Mouse (Mus musculus) lung, embryonic 14.5 days (tissue): ENCODE measurements at regions not wholly inside any gene's neighbourhood (a gene's known extent, or its start where the extent isn't known, plus 50 kb on each side); places are given as distances from the start of the nearest gene placed in this dataset.

Source experiments
- ATAC-seq: fragments of 200-750 bp; cut with Nextera tagmentation; 2 replicates; pipeline ENCODE4 v1.8.0; 2017; ENCODE audit warnings: mild to moderate bottlenecking, moderate TSS enrichment, moderate library complexity; ENCODE audit not compliant: insufficient read depth
- DNase-seq: peaks from one replicate; pipeline ENCODE4 v3.0.0-alpha.2; 2015
- H3K27ac ChIP-seq: fragments of 300-500 bp; sonication (generic); 2 replicates; pipeline ENCODE4 v1.5.1; 2014; ENCODE audit warnings: low read depth, mild to moderate bottlenecking, moderate library complexity
- H3K27me3 ChIP-seq: fragments of 300-500 bp; sonication (generic); 2 replicates; pipeline ENCODE4 v1.6.1; 2014; ENCODE audit warnings: low read length, control low read depth; ENCODE audit not compliant: insufficient read depth
- H3K36me3 ChIP-seq: fragments of 300-500 bp; sonication (generic); 2 replicates; pipeline ENCODE4 v1.6.1; 2014; ENCODE audit warnings: control low read depth; ENCODE audit not compliant: insufficient read depth
- H3K4me1 ChIP-seq: fragments of 300-500 bp; sonication (generic); 2 replicates; pipeline ENCODE4 v1.6.1; 2014; ENCODE audit warnings: antibody characterized with exemption, control low read depth; ENCODE audit not compliant: insufficient read depth
- H3K4me2 ChIP-seq: fragments of 300-500 bp; sonication (generic); 2 replicates; pipeline ENCODE4 v1.6.1; 2014; ENCODE audit warnings: mild to moderate bottlenecking
- H3K4me3 ChIP-seq: fragments of 300-500 bp; sonication (generic); 2 replicates; pipeline ENCODE4 v1.5.1; 2014; ENCODE audit warnings: low read depth, low read length
- H3K9ac ChIP-seq: fragments of 300-500 bp; sonication (generic); 2 replicates; pipeline ENCODE4 v1.6.1; 2014
- H3K9me3 ChIP-seq: fragments of 300-500 bp; sonication (generic); 2 replicates; pipeline ENCODE4 v1.6.1; 2016; ENCODE audit warnings: low read depth, low read length, control low read depth
- CTCF ChIP-seq: IDR thresholded peaks from 2 replicates; pipeline ENCODE4 v1.5.1; 2016; ENCODE audit warnings: antibody characterized with exemption, low read depth
- WGBS: fragments of 180-500 bp; shearing (Covaris S2); extraction: QIAGEN DNeasy Blood & Tissue Kit; methylation state at CpG from one replicate; pipeline ENCODE4 v1.1.7; 2014; 5-methylcytosine and 5-hydroxymethylcytosine counted together

GRCm38 (mm10) chr4:125191680-125192079 is 64.0 kb upstream of the Zc3h12a start:
- 71% methylated on average over 9 of the region's 9 CpGs for WGBS
- Histone ChIP-seq H3K4me2 (no peak overlapping the region), H3K4me3 (no peak overlapping the region), H3K27ac (no peak overlapping the region), H3K9ac (no peak overlapping the region), H3K4me1 (no peaks in the 10 kb centered on the region), H3K9me3 (no peaks in the 10 kb centered on the region), H3K27me3 (peaks cover 10% of the 10 kb centered on the region; the same call in 1 of the 2 replicates), H3K36me3 (no peaks in the 10 kb centered on the region)
- DNase-seq (no peak), ATAC-seq (no peak)
- TF ChIP-seq CTCF: no peak

GRCm38 (mm10) chr4:125191010-125191409 is 63.4 kb upstream of the Zc3h12a start:
- WGBS: 15% methylated on average over 11 of the region's 11 CpGs
- no peak overlapping the region for H3K27ac ChIP-seq
- peaks cover 10% of the 10 kb centered on the region; the same call in 1 of the 2 replicates for H3K27me3 ChIP-seq
- DNase-seq (no peak), ATAC-seq (no peak)
- no peaks in the 10 kb centered on the region for H3K9me3 ChIP-seq
- no peaks in the 10 kb centered on the region for H3K36me3 ChIP-seq
- H3K4me3 ChIP-seq: no peak overlapping the region
- no peak overlapping the region for H3K9ac ChIP-seq
- no peaks in the 10 kb centered on the region for H3K4me1 ChIP-seq
- no peak for TF ChIP-seq CTCF
- H3K4me2 ChIP-seq: no peak overlapping the region

GRCm38 (mm10) chr4:125189971-125190370 is 62.3 kb upstream of the Zc3h12a start:
- H3K9me3 ChIP-seq: no peaks in the 10 kb centered on the region
- no peak overlapping the region for H3K4me3 ChIP-seq
- no peak overlapping the region for H3K9ac ChIP-seq
- no peaks in the 10 kb centered on the region for H3K36me3 ChIP-seq
- no peak for TF ChIP-seq CTCF
- ATAC-seq (no peak), DNase-seq (no peak)
- no peak overlapping the region for H3K27ac ChIP-seq
- no peak overlapping the region for H3K4me2 ChIP-seq
- H3K27me3 ChIP-seq: peaks cover 9% of the 10 kb centered on the region; the same call in 1 of the 2 replicates
- no peaks in the 10 kb centered on the region for H3K4me1 ChIP-seq

- no peak for TF ChIP-seq CTCF
- DNase-seq (no peak), ATAC-seq (no peak)
- H3K27ac ChIP-seq: no peak overlapping the region
- H3K9ac ChIP-seq: no peak overlapping the region
- no peak overlapping the region for H3K4me3 ChIP-seq
- H3K4me2 ChIP-seq: no peak overlapping the region
- H3K27me3 ChIP-seq: peaks cover 1% of the 10 kb centered on the region; the same call in 1 of the 2 replicates
- no peaks in the 10 kb centered on the region for H3K36me3 ChIP-seq
- no peaks in the 10 kb centered on the region for H3K4me1 ChIP-seq
- 68% methylated on average over 9 of the region's 9 CpGs for WGBS
- no peaks in the 10 kb centered on the region for H3K9me3 ChIP-seq
Observed at GRCm38 (mm10) chr4:125186246-125186645, 58.6 kb upstream of the Zc3h12a start.

- DNase-seq (no peak), ATAC-seq (no peak)
- Histone ChIP-seq H3K4me1 (no peaks in the 10 kb centered on the region), H3K27ac (no peak overlapping the region), H3K9me3 (no peaks in the 10 kb centered on the region), H3K36me3 (no peaks in the 10 kb centered on the region), H3K9ac (no peak overlapping the region), H3K4me3 (no peak overlapping the region), H3K27me3 (no peaks in the 10 kb centered on the region), H3K4me2 (no peak overlapping the region)
- no peak for TF ChIP-seq CTCF
- WGBS: 74% methylated on average over 5 of the region's 5 CpGs
Observed at GRCm38 (mm10) chr4:125185076-125185475, 57.4 kb upstream of the Zc3h12a start.

- Histone ChIP-seq H3K27ac (no peak overlapping the region), H3K9me3 (no peaks in the 10 kb centered on the region), H3K36me3 (no peaks in the 10 kb centered on the region), H3K9ac (no peak overlapping the region), H3K4me3 (no peak overlapping the region), H3K27me3 (no peaks in the 10 kb centered on the region), H3K4me2 (no peak overlapping the region), H3K4me1 (no peaks in the 10 kb centered on the region)
- DNase-seq (no peak), ATAC-seq (no peak)
- TF ChIP-seq CTCF: no peak
- 89% methylated on average over 6 of the region's 6 CpGs for WGBS
Observed at GRCm38 (mm10) chr4:125180947-125181346, 53.3 kb upstream of the Zc3h12a start.

GRCm38 (mm10) chr4:125178552-125178951 is 50.9 kb upstream of the Zc3h12a start:
- ATAC-seq (no peak), DNase-seq (no peak)
- Histone ChIP-seq H3K27ac (no peak overlapping the region), H3K4me2 (no peak overlapping the region), H3K27me3 (no peaks in the 10 kb centered on the region), H3K4me3 (no peak overlapping the region), H3K36me3 (no peaks in the 10 kb centered on the region), H3K9me3 (no peaks in the 10 kb centered on the region), H3K9ac (no peak overlapping the region), H3K4me1 (no peaks in the 10 kb centered on the region)
- 95% methylated on average over 3 of the region's 3 CpGs for WGBS
- TF ChIP-seq CTCF: no peak

- ATAC-seq: no peak
- DNase-seq: no peak
- WGBS: 52% methylated on average over 6 of the region's 6 CpGs
- TF ChIP-seq CTCF: no peak
- Histone ChIP-seq H3K4me2 (no peak overlapping the region), H3K9me3 (no peaks in the 10 kb centered on the region), H3K4me1 (no peaks in the 10 kb centered on the region), H3K27ac (no peak overlapping the region), H3K9ac (no peak overlapping the region), H3K36me3 (no peaks in the 10 kb centered on the region), H3K27me3 (no peaks in the 10 kb centered on the region), H3K4me3 (no peak overlapping the region)
Observed at GRCm38 (mm10) chr4:125177666-125178065, 50.0 kb upstream of the Zc3h12a start.
